Mouse (Mus musculus) limb, embryonic 14.5 days (tissue): ENCODE measurements around the gene Olfr884. TPM values are rescaled to one million over a fixed set of nuclear protein-coding genes. Genes with fewer than 3 reads are reported as not detected.

ENCODE experiments used
- ATAC-seq: fragments of 200-750 bp; cut with Nextera tagmentation; 2 replicates; pipeline ENCODE4 v1.8.0; 2017; ENCODE audit warnings: low read depth, moderate number of reproducible peaks, moderate TSS enrichment; ENCODE audit not compliant: low FRiP score
- DNase-seq: peaks from one replicate; pipeline ENCODE4 v3.0.0-alpha.2; 2015; ENCODE audit warnings: low spot score
- H3K27ac ChIP-seq: fragments of 300-500 bp; sonication (generic); replicated peaks from 2 replicates; pipeline ENCODE4 v1.5.1; 2014; ENCODE audit warnings: low read depth, mild to moderate bottlenecking, low read length, moderate library complexity, mixed read lengths
- H3K27me3 ChIP-seq: fragments of 300-500 bp; sonication (generic); 2 replicates; pipeline ENCODE4 v1.6.1; 2014; ENCODE audit warnings: low read length, mixed read lengths; ENCODE audit not compliant: control insufficient read depth, insufficient read depth
- H3K36me3 ChIP-seq: fragments of 300-500 bp; sonication (generic); 2 replicates; pipeline ENCODE4 v1.6.1; 2014; ENCODE audit warnings: mild to moderate bottlenecking, low read length, moderate library complexity, mixed read lengths; ENCODE audit not compliant: control insufficient read depth, insufficient read depth
- H3K4me1 ChIP-seq: fragments of 300-500 bp; sonication (generic); 2 replicates; pipeline ENCODE4 v1.6.1; 2014; ENCODE audit warnings: antibody characterized with exemption, low read length, mixed read lengths; ENCODE audit not compliant: control insufficient read depth, insufficient read depth
- H3K4me2 ChIP-seq: fragments of 300-500 bp; sonication (generic); replicated peaks from 2 replicates; pipeline ENCODE4 v1.6.1; 2014; ENCODE audit warnings: low read depth, mild to moderate bottlenecking, low read length, moderate library complexity; ENCODE audit not compliant: severe bottlenecking
- H3K4me3 ChIP-seq: fragments of 300-500 bp; sonication (generic); replicated peaks from 2 replicates; pipeline ENCODE4 v1.5.1; 2014; ENCODE audit warnings: low read length
- H3K9ac ChIP-seq: fragments of 300-500 bp; sonication (generic); 2 replicates; pipeline ENCODE4 v1.6.1; 2014; ENCODE audit warnings: mild to moderate bottlenecking, low read depth, low read length, moderate library complexity; ENCODE audit not compliant: severe bottlenecking
- H3K9me3 ChIP-seq: fragments of 300-500 bp; sonication (generic); 2 replicates; pipeline ENCODE4 v1.6.1; 2016; ENCODE audit warnings: low read length; ENCODE audit not compliant: control insufficient read depth
- POLR2A ChIP-seq: fragments of 200-500 bp; IDR thresholded peaks from 2 replicates; pipeline ENCODE4 v1.8.0; 2012; ENCODE audit warnings: inconsistent platforms, mild to moderate bottlenecking, moderate library complexity, borderline replicate concordance; ENCODE audit not compliant: insufficient read depth, insufficient read length; ENCODE audit errors: extremely low read depth
- WGBS: fragments of 180-500 bp; shearing (Covaris S2); extraction: QIAGEN DNeasy Blood & Tissue Kit; methylation state at CpG from one replicate; pipeline ENCODE4 v1.1.7; 2014; 5-methylcytosine and 5-hydroxymethylcytosine counted together
- polyA plus RNA-seq, 2 experiments: library from polyadenylated mRNA; depleted of rRNA in 1 of 2; stranded (reverse) in 1 of 2; unstranded in 1 of 2; fragments of >200 nt; fragmentation: Nextera tagmentation in 1 of 2; extraction: Ambion mirVana in 1 of 2; gene quantifications; 2 replicates each; pipeline versions ENCODE4 v1.2.1 to v1.2.3; 2012 to 2014

The Olfr884 gene
- polyA plus RNA-seq (2012; rRNA removed) (not detected in 2 replicates), polyA plus RNA-seq (2014; fragmentation: Nextera tagmentation; extraction: Ambion mirVana) (not detected in 2 replicates)

GRCm38 (mm10) chr9:38046255-38046654 lies at the start of gene Olfr884:
TSS of gene Olfr884 (plus strand) at chr9:38046555.
- Histone ChIP-seq H3K9ac (no peak within 1 kb of the TSS), H3K27me3 (no peaks in the 10 kb centered on the region), H3K9me3 (no peaks in the 10 kb centered on the region), H3K4me2 (no peak within 1 kb of the TSS), H3K4me1 (no peaks in the 10 kb centered on the region), H3K4me3 (no peak within 1 kb of the TSS), H3K27ac (no peak within 1 kb of the TSS), H3K36me3 (no peaks in the 10 kb centered on the region)
- DNase-seq, result no peak
- no peak for ATAC-seq
- TF ChIP-seq POLR2A, result no peak
- WGBS, result 56% methylated on average over 1 of the region's 1 CpGs

GRCm38 (mm10) chr9:37998581-37999204 lies 47.7 kb upstream of the Olfr884 start:
- ATAC-seq, result no peak
- DNase-seq, result no peak
- no peaks in the 10 kb centered on the region for H3K27me3 ChIP-seq
- no peaks in the 10 kb centered on the region for H3K36me3 ChIP-seq
- no peak overlapping the region for H3K4me3 ChIP-seq
- H3K4me2 ChIP-seq, result no peak overlapping the region
- H3K9ac ChIP-seq, result no peak overlapping the region
- TF ChIP-seq POLR2A, result no peak
- 38% methylated on average over 2 of the region's 2 CpGs for WGBS
- no peaks in the 10 kb centered on the region for H3K9me3 ChIP-seq
- no peak overlapping the region for H3K27ac ChIP-seq
- no peaks in the 10 kb centered on the region for H3K4me1 ChIP-seq

DNA sequence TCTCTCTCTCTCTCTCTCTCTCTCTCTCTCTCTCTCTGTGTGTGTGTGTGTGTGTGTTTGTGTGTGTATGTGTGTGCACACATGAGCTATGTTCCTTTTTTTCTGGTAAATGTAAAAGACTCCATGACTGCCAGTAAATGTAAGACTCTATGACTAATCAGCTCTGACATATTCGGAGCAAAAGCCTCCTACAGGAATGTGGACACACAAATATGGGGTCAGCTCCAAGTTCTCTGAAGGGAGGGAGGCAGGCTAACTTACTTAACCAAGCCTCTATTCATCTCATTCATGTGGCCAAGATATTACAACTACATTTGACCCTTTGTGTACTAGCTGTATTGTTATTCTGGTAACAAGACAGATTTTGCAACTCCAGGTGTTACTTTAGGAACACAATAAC lies 46.3 kb upstream of the Olfr884 start:
- Histone ChIP-seq H3K4me2 (no peak overlapping the region), H3K4me3 (no peak overlapping the region), H3K9ac (no peak overlapping the region), H3K27ac (no peak overlapping the region), H3K36me3 (no peaks in the 10 kb centered on the region), H3K27me3 (no peaks in the 10 kb centered on the region), H3K4me1 (no peaks in the 10 kb centered on the region), H3K9me3 (no peaks in the 10 kb centered on the region)
- ATAC-seq (no peak), DNase-seq (no peak)
- 42% methylated on average over 1 of the region's 1 CpGs for WGBS
- no peak for TF ChIP-seq POLR2A

DNA sequence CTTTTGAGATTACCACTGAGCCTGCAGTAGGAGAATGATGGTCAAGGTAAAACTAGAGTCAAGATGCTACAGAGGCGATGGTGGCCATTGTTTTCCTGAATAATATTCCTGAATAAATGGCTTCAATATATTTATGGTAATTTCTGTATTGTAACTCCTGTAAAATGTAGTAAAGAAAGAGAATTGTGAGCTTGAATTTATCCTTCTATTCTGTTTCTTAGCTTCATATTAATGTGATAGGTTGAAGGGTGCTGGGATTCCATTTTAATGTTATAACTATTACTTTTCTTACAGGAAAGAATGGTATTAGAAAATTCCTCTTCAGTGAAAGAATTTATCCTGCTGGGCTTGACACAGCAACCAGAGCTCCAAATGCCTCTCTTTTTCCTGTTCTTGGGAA lies 20.8 kb upstream of the Olfr884 start, which contains the start of gene Olfr883:
Gene Olfr883 (plus strand): TSS at position 301 of the 400 bp plus-strand sequence.
- 84% methylated on average over 1 of the region's 1 CpGs for WGBS
- DNase-seq, result no peak
- H3K9ac ChIP-seq, result no peak within 1 kb of the TSS
- H3K9me3 ChIP-seq, result no peaks in the 10 kb centered on the region
- TF ChIP-seq POLR2A, result no peak
- ATAC-seq, result no peak
- H3K36me3 ChIP-seq, result no peaks in the 10 kb centered on the region
- H3K4me3 ChIP-seq, result no peak within 1 kb of the TSS
- no peaks in the 10 kb centered on the region for H3K27me3 ChIP-seq
- no peak within 1 kb of the TSS for H3K27ac ChIP-seq
- H3K4me2 ChIP-seq, result no peak within 1 kb of the TSS
- no peaks in the 10 kb centered on the region for H3K4me1 ChIP-seq

DNA sequence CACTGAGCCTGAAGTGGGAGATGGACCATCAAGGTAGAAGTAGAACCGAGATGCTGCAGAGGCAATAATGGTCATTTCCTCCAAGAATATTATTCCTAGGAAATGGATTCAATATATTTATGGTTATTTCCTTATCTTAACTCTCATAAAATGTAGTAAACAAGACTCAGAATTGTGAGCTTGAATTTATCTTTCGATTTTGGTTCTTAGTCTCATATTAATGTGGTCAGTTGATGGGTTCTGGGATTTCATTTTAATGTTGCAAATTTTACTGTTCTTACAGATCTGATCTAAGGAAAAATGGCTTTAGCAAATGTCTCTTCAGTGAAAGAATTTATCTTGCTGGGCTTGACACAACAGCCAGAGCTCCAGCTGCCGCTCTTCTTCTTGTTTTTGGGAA lies 14.7 kb downstream of the Olfr884 start, which contains the start of gene Olfr885:
Gene Olfr885 (plus strand): TSS at position 301 of the 400 bp plus-strand sequence.
- ATAC-seq (no peak), DNase-seq (no peak)
- no peaks in the 10 kb centered on the region for H3K4me1 ChIP-seq
- no peak within 1 kb of the TSS for H3K4me2 ChIP-seq
- H3K36me3 ChIP-seq, result no peaks in the 10 kb centered on the region
- no peaks in the 10 kb centered on the region for H3K27me3 ChIP-seq
- no peak for TF ChIP-seq POLR2A
- 87% methylated on average over 3 of the region's 3 CpGs for WGBS
- H3K9ac ChIP-seq, result no peak within 1 kb of the TSS
- H3K27ac ChIP-seq, result no peak within 1 kb of the TSS
- no peak within 1 kb of the TSS for H3K4me3 ChIP-seq
- no peaks in the 10 kb centered on the region for H3K9me3 ChIP-seq
